In genomic region chr13:29108214-29108613, GRCm38 (mm10) we compare ENCODE assay signal across 27 mouse cellular contexts.
DNase-seq lines count a peak whose midpoint lies in the region; ATAC-seq and TF ChIP-seq lines count a peak whose summit lies in the region.
"Had no signal": no experiment of that assay in that cellular context is flagged by ENCODE, and none has a peak within 500 bp of the region (broad histone marks: within the 10 kb centered on the region; RNA-seq: fewer than 3 reads in every experiment).

No protein-coding gene starts in this region.

- peak; percentile 7 to 31 for DNase-seq in lung, adult 18-20 months
- no peak for DNase-seq in lung, adult 2 months
- no peak for DNase-seq in lung, postnatal 14 days
- DNase-seq in lung, postnatal 25 days (ENCODE audit: low spot score): peak; percentile 58
- no peak for DNase-seq in kidney, adult 8-10 months
- DNase-seq: adrenal gland, adult 8-10 months; adrenal gland, postnatal 25 days; cerebellum, adult 11-12 months; cerebellum, adult 8-10 months; cerebellum, postnatal 10 days; cerebellum, postnatal 36 days; embryo, embryonic 11 days; gastrocnemius, postnatal 25 days; heart, adult 18-20 months; heart, postnatal 10 days; heart, postnatal 36 days had no signal

- no peak overlapping the region for H3K27ac ChIP-seq in lung, embryonic 16.5 days (ENCODE audit: low read length)
- H3K27ac ChIP-seq: embryonic facial prominence, embryonic 15.5 days; forebrain, embryonic 12.5 days; forebrain, embryonic 15.5 days; heart, embryonic 15.5 days; hindbrain, embryonic 10.5 days; hindbrain, embryonic 13.5 days had no signal

- H3K9ac ChIP-seq in lung, embryonic 16.5 days (ENCODE audit: low read length): no peak overlapping the region
- H3K9ac ChIP-seq: embryonic facial prominence, embryonic 15.5 days; forebrain, embryonic 12.5 days; forebrain, embryonic 15.5 days; heart, embryonic 12.5 days; heart, embryonic 15.5 days; hindbrain, embryonic 13.5 days had no signal

- H3K4me3 ChIP-seq in lung, adult 2 months (replicated peaks; ENCODE audit: extremely low read depth, low read depth, low read length): no peak overlapping the region
- no peak overlapping the region for H3K4me3 ChIP-seq in lung, embryonic 16.5 days (ENCODE audit: low read length)
- H3K4me3 ChIP-seq: embryonic facial prominence, embryonic 15.5 days; forebrain, embryonic 12.5 days; forebrain, embryonic 15.5 days; heart, embryonic 12.5 days; heart, embryonic 15.5 days; hindbrain, embryonic 10.5 days; hindbrain, embryonic 13.5 days had no signal

- no peak for TF ChIP-seq CTCF in lung, adult 2 months (IDR thresholded peaks at IDR 0.05; ENCODE audit: insufficient read depth, low read length)

- TF ChIP-seq POLR2A in lung, adult 2 months (IDR thresholded peaks at IDR 0.05; ENCODE audit: borderline replicate concordance, extremely low read depth, low read depth, low read length): no peak

- no peaks in the 10 kb centered on the region for H3K36me3 ChIP-seq in lung, embryonic 16.5 days (ENCODE audit: control insufficient read depth, insufficient read depth, low read length)
- H3K36me3 ChIP-seq: embryonic facial prominence, embryonic 15.5 days; forebrain, embryonic 12.5 days; forebrain, embryonic 15.5 days; heart, embryonic 12.5 days; heart, embryonic 15.5 days; hindbrain, embryonic 10.5 days; hindbrain, embryonic 13.5 days had no signal

- no peaks in the 10 kb centered on the region; the same call in 1 of the 2 replicates for H3K4me1 ChIP-seq in lung, adult 2 months (ENCODE audit: control insufficient read depth, insufficient read depth, low read length)
- no peaks in the 10 kb centered on the region for H3K4me1 ChIP-seq in lung, embryonic 16.5 days (replicated peaks; ENCODE audit: control insufficient read depth, insufficient read depth, low read length)
- H3K4me1 ChIP-seq: forebrain, embryonic 12.5 days; forebrain, embryonic 15.5 days; heart, embryonic 12.5 days; heart, embryonic 15.5 days; hindbrain, embryonic 10.5 days; hindbrain, embryonic 13.5 days had no signal

- H3K4me2 ChIP-seq in lung, embryonic 16.5 days (ENCODE audit: low read depth, low read length): no peak overlapping the region
- H3K4me2 ChIP-seq: embryonic facial prominence, embryonic 15.5 days; forebrain, embryonic 12.5 days; forebrain, embryonic 15.5 days; heart, embryonic 12.5 days; heart, embryonic 15.5 days; hindbrain, embryonic 13.5 days had no signal

- H3K27me3 ChIP-seq in lung, embryonic 16.5 days (ENCODE audit: control insufficient read depth, insufficient read depth, low read depth, low read length): no peaks in the 10 kb centered on the region
- H3K27me3 ChIP-seq: embryonic facial prominence, embryonic 15.5 days; forebrain, embryonic 12.5 days; forebrain, embryonic 15.5 days; heart, embryonic 12.5 days; heart, embryonic 15.5 days; hindbrain, embryonic 13.5 days had no signal

- ATAC-seq in lung, embryonic 16.5 days (ENCODE audit: low read depth): peak; percentile 68
- ATAC-seq: activated CD4-positive, CD25-positive, alpha-beta regulatory T cell, adult 4 months; CD4-positive, CD25-positive, alpha-beta regulatory T cell, adult 4 months; forebrain, embryonic 15.5 days; hindbrain, embryonic 16.5 days had no signal

- 61% methylated on average over 6 of the region's 6 CpGs for WGBS in lung, adult 2 months
- 57% methylated on average over 6 of the region's 6 CpGs for WGBS in lung, embryonic 16.5 days

- H3K9me3 ChIP-seq in lung, embryonic 16.5 days (ENCODE audit: control insufficient read depth, low read length): no peaks in the 10 kb centered on the region
- H3K9me3 ChIP-seq: embryonic facial prominence, embryonic 15.5 days; forebrain, embryonic 12.5 days; forebrain, embryonic 15.5 days; heart, embryonic 12.5 days; heart, embryonic 15.5 days; hindbrain, embryonic 10.5 days; hindbrain, embryonic 13.5 days had no signal

Comparison
In these comparisons a context has a peak if more than half of its experiments do, and no peak if none do; other contexts are left out.
1. DNase-seq: peak in lung, adult 18-20 months (2 of 2) and lung, postnatal 25 days (single experiment); none in lung, adult 2 months (single experiment), lung, postnatal 14 days (single experiment) and kidney, adult 8-10 months (0 of 2).